8 mouse cellular contexts compared by ENCODE assay signal in the genomic region with DNA sequence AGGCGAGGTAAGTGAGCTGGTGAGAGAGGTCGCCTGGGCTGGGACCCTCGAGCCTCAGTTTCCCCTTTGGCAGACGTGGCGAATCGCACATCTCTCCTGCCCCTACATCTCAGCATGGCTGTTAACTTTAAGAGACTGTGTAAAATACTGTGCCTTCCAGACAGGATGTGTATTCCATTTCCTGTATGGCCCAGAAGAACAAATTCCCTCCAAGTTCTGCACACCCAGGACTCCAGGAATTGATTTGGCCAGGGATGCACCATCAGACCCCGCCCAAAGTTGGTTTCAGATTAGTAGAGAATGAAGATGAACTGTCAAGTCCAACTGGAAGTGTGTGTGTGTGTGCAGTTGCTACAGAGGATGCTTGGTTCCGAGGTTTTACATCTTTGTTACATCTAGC. TPM values are rescaled to one million over a fixed set of nuclear protein-coding genes. Genes with fewer than 3 reads are reported as not detected.
DNase-seq lines count a peak whose midpoint lies in the region; ATAC-seq and TF ChIP-seq lines count a peak whose summit lies in the region.

No protein-coding gene starts in this region.

- no peak for TF ChIP-seq CTCF in left cerebral cortex, adult 2 months (IDR thresholded peaks at IDR 0.05)

- intact Hi-C loops in left cerebral cortex, adult 2 months (cut with DNase I) = no loop called here
- intact Hi-C loops in left cerebral cortex, postnatal 14 days (cut with DNase I) = no loop called here

- ATAC-seq in inflammation-experienced regulatory T-cells, adult 6 months = peak; percentile 18
- no peak; the same call in 1 of the 2 replicates for ATAC-seq in midbrain, embryonic 15.5 days (replicated peaks)

- no peaks in the 10 kb centered on the region for H3K9me3 ChIP-seq in midbrain, embryonic 15.5 days

- peak overlapping the region; percentile 72 for H3K4me3 ChIP-seq in left cerebral cortex, adult 2 months
- H3K4me3 ChIP-seq in midbrain, embryonic 15.5 days = peak overlapping the region; percentile 75

- peak overlapping the region; percentile 95 for H3K9ac ChIP-seq in midbrain, embryonic 15.5 days

- H3K4me2 ChIP-seq in midbrain, embryonic 15.5 days = peak overlapping the region; percentile 80

- WGBS in midbrain, embryonic 15.5 days = 8% methylated on average over 8 of the region's 8 CpGs

- no peaks in the 10 kb centered on the region for H3K27me3 ChIP-seq in midbrain, embryonic 15.5 days (replicated peaks)

- peaks cover 5% of the 10 kb centered on the region; the same call in 1 of the 2 replicates for H3K36me3 ChIP-seq in midbrain, embryonic 15.5 days (replicated peaks)

- H3K4me1 ChIP-seq in midbrain, embryonic 15.5 days = peaks cover 31% of the 10 kb centered on the region

- peak overlapping the region; percentile 94 for H3K27ac ChIP-seq in left cerebral cortex, adult 2 months
- H3K27ac ChIP-seq in midbrain, embryonic 15.5 days = peak overlapping the region; percentile 88

- no peak for DNase-seq in left cerebral cortex, adult 2 months (ENCODE audit: extremely low spot score in 1 of 2, low spot score in 2 of 2)
- no peak for DNase-seq in left cerebral cortex, adult 8-10 months (ENCODE audit: low spot score in 2 of 2)
- DNase-seq in c-Kit-positive CD71-positive TER-119-positive erythroid progenitor cells, embryonic 14.5 days (ENCODE audit: low spot score) = peak; percentile 9
- DNase-seq in left cerebral cortex, adult 11 months (ENCODE audit: low spot score) = no peak
- no peak for DNase-seq in left cerebral cortex, postnatal 14 days (ENCODE audit: low spot score in 2 of 2)
- no peak for DNase-seq in spleen, adult 18-20 months

RNA-seq across cellular contexts. Expression of a gene that starts 0.6 kb away (rescaled TPM):
- total RNA-seq in left cerebral cortex, adult 2 months (2021) = 10 to 100 TPM; 69.3 to 71.6 TPM
- 10 to 100 TPM; 57.3 to 74.1 (median 67.4) TPM for total RNA-seq in left cerebral cortex, adult 8-10 months (2022)
- 10 to 100 TPM; 76.9 to 94.8 (median 81.5) TPM for polyA plus RNA-seq in inflammation-experienced regulatory T-cells, adult 6 months (2017; shearing (Covaris generic))
- polyA plus RNA-seq in midbrain, embryonic 15.5 days (2015; fragmentation: Nextera tagmentation; extraction: Ambion mirVana) = 115 TPM in 2 replicates
- total RNA-seq in left cerebral cortex, postnatal 14 days (2021) = 10 to 100 TPM; 70.0 to 71.4 TPM

RNA-seq across cellular contexts. Expression of a gene that starts 59.2 kb away (rescaled TPM):
- 10 to 100 TPM in 1 of 2 experiments, 1 to 10 TPM in 1; 9.0 to 10.4 TPM for total RNA-seq in left cerebral cortex, adult 2 months (2021)
- total RNA-seq in left cerebral cortex, adult 8-10 months (2022) = 10 to 100 TPM in 3 of 4 experiments, 1 to 10 TPM in 1; 9.9 to 12.4 (median 10.6) TPM
- 10 to 100 TPM; 14.8 to 15.4 (median 15.3) TPM for polyA plus RNA-seq in inflammation-experienced regulatory T-cells, adult 6 months (2017; shearing (Covaris generic))
- 11.3 and 13.1 TPM in 2 replicates for polyA plus RNA-seq in midbrain, embryonic 15.5 days (2015; fragmentation: Nextera tagmentation; extraction: Ambion mirVana)
- 1 to 10 TPM; 8.1 to 8.2 TPM for total RNA-seq in left cerebral cortex, postnatal 14 days (2021)
